Mouse (Mus musculus): Measurements from ENCODE around the gene Bbs7.
"Not testable (repeated sequence)": the region's sequence is repeated elsewhere in the genome, so short reads cannot be mapped to it uniquely, and the experiment has no call there.

Bbs7 gene

DNA sequence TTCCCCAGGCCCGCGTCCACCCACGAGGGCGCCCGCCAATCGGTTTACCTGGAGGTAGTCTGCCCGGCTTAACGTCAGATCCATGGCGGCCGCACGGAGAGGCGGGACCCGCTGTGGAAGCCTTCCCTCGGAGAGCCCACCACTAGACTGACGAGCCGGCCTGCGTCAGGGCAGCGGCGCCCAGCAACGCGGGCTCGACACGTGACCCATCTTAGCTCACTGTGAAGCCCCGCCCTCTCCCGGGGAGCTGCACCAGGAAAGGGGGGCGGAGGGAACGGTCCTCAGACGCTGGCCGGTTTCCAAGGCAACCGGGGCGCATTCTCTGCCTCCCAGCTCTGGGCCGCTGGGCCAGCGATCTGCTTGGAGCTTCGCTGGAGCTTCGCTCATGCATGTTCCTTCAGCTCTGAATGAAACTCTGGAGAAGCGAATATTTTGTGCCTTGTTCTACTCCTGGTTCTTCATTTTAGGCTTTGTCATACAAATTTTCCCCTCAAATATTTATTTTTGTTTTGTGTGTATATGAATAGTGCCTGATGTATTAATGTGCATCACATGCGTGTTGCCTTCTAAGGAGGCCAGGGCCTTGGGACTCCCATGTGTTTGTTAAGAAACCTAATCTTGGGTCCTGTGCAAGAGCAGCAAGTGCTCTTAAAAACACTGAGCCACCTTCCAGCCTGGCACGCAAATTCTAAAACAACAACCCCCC is at the start of gene Bbs7:
Gene Bbs7, minus strand, starts transcription at position 276 of the 706 bp plus-strand sequence.
- in situ Hi-C loops (cut with MseI, MboI) = no loop called here

GRCm38 (mm10) chr3:36645245-36645559 is 31.9 kb upstream of the Bbs7 start:
- in situ Hi-C loops (cut with MseI, MboI) = not testable (repeated sequence)

GRCm38 (mm10) chr3:36644554-36645244 is 31.4 kb upstream of the Bbs7 start:
- in situ Hi-C loops (cut with MseI, MboI) = no loop called here

DNA sequence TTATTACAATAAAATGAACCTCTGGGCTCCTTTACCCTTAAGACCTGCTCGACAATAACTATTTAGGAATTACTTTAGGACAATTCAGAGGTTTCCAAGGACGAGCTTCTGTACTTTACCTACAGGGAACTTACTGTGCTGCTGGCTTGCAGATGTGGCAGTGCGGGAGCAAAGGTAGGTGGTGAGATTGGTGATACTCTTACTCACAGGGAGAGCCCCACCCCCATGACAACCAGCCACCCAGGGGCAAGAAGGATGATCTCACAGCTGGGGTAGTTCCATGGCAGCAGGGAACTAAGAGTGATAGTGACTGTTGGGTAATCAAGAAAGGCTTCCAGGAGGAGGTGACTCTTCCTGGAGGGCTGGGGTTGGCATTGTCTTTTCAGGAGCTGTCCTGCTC is 30.1 kb upstream of the Bbs7 start:
- in situ Hi-C loops (cut with MseI, MboI) = no loop called here

- in situ Hi-C loops (cut with MseI, MboI) = no loop called here
These were observed 29.5 kb upstream of the Bbs7 start for GRCm38 (mm10) chr3:36642736-36643135.

DNA sequence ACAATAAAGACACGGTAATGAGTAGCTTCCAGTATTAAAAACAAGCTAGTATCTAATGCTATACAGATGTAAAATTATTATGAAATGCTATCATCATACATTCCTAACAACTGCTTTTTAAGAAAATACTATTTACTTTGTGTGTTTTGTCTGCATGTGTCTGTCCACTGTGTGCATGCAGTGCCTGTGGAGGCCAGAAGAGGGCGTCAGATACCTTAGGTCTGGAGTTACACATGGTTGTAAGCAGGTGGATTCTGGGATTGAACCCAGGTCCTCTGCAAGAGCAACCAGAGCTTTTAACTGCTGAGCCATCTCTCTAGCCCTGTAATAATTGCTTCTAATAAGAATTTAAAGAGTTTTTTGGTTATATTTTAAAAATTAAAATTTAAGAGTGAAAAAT is 27.5 kb upstream of the Bbs7 start:
- in situ Hi-C loops (cut with MseI, MboI) = no loop called here

DNA sequence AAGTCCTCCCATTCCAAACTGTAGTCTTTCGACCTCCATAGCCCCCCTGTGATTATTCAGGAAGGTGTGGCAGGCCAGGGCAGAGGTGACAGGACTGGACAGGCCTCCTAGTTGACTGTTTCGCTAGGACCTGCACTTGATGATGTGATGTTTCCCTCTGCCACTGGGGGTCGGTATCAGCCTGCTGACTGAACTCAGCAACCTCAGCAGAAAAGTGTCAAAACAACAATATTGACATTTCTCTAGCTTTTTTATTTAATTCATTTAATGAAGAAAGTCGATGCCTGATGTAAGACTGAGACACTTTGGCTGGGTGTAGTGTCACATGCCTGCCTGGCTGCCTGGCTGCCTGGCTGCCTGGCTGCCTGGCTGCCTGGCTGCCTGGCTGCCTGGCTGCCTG is 22.2 kb upstream of the Bbs7 start:
- in situ Hi-C loops (cut with MseI, MboI) = no loop called here

DNA sequence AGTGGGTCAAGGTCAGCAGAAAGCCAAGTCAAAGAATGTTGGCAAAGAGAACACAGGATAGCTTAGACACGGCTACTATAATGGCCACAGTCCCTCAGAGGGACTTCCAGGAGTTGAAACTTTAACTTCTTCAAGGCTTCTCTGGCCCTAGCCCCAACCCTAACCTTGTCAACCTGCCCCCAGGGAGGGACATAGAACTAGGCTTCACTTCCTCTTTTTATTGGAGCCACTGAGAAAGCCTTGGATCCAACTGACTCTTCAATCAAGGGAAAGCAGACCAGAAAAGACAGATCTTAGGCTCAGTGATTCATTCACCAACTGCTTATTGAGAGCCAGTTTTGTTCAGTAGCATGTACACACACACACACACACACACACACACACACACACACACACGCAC is 13.5 kb upstream of the Bbs7 start:
- in situ Hi-C loops (cut with MseI, MboI) = no loop called here

DNA sequence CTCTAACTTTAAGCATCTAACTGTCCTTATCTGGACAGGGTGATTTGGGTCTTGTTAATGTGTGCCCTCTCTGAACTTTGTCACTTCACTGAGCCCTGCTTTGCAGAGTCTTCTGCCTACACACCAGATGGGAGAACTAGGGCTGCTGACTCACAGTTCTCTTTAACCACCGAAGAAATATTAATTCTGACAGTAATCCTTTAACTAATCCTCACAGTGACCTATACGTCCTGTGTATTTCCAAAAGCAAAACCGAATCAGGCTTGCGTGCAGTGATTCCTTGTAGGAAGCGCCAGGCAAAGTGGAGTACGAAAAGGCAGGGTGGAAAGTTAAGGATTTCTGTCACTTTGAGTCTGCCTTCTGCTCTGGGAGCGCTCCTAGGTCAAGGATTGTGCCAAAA is 4.9 kb upstream of the Bbs7 start:
- in situ Hi-C loops (cut with MseI, MboI) = no loop called here

DNA sequence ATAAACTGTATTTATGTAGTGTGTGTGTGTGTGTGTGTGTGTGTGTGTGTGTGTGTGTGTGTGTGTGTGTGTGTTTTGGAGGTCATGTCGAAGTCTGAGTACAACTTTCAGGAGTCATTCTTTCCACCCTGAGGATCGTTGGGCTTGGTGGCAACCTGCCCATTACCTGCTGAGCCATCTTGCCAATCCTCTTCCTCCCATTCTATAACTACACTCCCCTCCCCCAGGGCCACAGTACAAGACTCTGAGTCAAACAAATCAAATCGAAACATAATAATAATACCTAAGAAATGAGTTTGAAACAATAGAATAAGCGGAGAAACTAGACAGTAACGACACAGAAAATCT is 605 bp upstream of the Bbs7 start:
- in situ Hi-C loops (cut with MseI, MboI) = no loop called here

- in situ Hi-C loops (cut with MseI, MboI) = no loop called here
These were observed 590 bp downstream of the Bbs7 start for GRCm38 (mm10) chr3:36612687-36613086.

GRCm38 (mm10) chr3:36605894-36606783 is 7.1 kb downstream of the Bbs7 start:
- in situ Hi-C loops (cut with MseI, MboI) = no loop called here

- in situ Hi-C loops (cut with MseI, MboI) = not testable (repeated sequence)
These were observed 13.5 kb downstream of the Bbs7 start for GRCm38 (mm10) chr3:36599773-36600172.

- in situ Hi-C loops (cut with MseI, MboI) = no loop called here
These were observed 14.5 kb downstream of the Bbs7 start for GRCm38 (mm10) chr3:36598811-36599210.

- in situ Hi-C loops (cut with MseI, MboI) = no loop called here
These were observed 41.4 kb downstream of the Bbs7 start, which contains the start of gene Ccna2 for GRCm38 (mm10) chr3:36571827-36572378. Gene Ccna2, minus strand, starts transcription at chr3:36572150.

DNA sequence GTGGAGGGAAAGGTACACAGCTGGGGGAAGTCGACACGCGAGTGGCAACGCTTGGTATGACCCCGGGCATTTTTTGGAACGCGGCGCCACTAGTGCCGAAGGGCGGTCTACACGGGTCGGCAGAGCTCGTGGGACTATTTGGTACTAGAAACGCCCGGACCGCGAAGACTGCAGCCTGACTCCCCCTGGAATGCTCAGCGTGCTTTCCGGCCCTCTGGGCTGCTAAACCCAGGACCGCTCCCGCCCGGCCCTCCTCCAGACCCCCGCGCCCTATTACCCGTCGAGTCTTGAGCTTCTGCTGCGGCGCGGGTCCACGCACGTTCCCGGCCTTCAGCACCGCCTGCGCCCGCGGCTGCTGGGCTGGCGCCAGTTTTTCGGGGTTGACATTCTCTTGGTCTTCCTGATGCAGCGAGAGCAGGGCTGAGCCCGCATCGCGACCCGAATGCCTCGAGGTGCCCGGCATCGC is 41.9 kb downstream of the Bbs7 start:
- in situ Hi-C loops (cut with MseI, MboI) = no loop called here

DNA sequence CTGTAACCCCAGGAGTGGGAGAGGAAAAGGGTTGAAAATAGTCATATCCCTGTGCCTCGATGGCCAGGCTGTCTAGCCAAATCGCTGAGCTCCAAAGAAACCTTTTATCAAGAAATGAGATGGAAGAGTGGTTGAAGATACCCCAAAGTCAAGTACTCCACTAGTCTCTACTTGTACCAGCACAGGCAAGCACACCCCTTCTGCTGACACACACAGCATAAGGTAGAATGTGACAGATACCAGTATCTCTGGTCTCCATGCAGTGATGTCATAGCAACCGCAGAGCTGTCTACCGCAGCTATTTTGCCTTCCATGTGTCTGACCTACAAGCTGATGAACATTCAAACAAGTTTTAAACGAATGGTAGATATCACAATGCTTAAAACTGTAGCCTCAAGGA is 43.4 kb downstream of the Bbs7 start:
- in situ Hi-C loops (cut with MseI, MboI) = no loop called here

DNA sequence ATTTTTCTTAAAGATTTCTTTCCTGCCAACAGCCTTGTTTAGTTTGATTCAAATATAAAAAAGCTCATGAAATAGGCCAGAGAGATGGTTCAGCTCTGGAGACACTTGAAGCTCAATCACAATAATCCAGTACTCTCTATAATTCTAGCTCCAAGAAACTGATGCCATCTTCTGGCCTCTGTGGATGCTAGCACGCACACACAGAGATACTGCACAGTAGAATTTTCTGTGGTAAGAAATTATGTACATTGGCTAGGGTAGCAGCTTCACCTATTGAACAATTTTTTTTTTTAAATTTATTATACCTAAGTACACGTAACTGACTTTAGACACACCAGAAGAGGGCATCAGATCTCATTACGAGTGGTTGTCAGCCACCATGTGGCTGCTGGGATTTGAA is 49.6 kb downstream of the Bbs7 start:
- in situ Hi-C loops (cut with MseI, MboI) = no loop called here

DNA sequence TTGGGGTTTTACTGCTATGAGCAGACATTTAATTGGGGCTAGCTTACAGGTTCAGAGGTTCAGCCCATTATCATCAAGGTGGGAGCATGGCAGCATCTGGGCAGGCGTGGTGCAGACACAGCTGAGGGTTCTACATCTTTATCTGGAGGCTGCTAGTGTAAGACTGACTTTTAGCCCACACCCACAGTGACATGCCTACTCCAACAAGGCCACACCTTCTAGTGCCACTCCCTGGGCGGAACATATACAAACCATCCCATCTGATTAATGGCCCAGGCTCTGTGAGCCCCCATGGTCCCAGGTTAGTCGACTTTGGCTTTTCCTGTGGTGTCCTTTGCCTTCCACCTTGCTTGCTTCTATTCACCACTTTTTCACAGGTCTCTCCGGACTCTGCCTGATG is 53.7 kb downstream of the Bbs7 start:
- in situ Hi-C loops (cut with MseI, MboI) = no loop called here

DNA sequence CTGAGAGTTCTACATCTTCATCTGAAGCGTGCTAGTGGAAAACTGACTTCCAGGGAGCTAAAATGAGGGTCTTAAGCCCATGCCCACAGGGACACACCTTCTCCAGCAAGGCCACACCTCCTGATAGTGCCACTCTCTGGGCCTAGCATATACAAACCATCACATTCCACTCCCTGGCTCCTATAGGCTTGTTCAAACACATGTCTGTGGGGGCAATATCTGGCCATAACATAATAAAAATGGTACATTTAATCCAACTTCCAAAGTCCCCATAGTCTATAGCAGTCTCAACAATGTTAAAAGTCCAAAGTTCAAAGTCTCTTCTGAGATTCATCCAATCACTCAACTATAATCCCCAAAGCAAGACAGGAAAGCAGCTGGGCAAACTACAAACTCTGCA is 55.7 kb downstream of the Bbs7 start:
- in situ Hi-C loops (cut with MseI, MboI) = no loop called here

GRCm38 (mm10) chr3:36552406-36553047 is 60.8 kb downstream of the Bbs7 start, which contains the start of gene Exosc9:
Gene Exosc9, plus strand, starts transcription at chr3:36552606.
- in situ Hi-C loops (cut with MseI, MboI) = no loop called here
